Mouse (Mus musculus) lung, postnatal 0 days (tissue): ENCODE results near the gene Ddah2.

Experiments used
- CTCF ChIP-seq: IDR thresholded peaks from 2 replicates; pipeline ENCODE4 v1.5.1; 2016; ENCODE audit warnings: antibody characterized with exemption, mild to moderate bottlenecking
- EP300 ChIP-seq: IDR thresholded peaks from 2 replicates; pipeline ENCODE4 v1.6.1; 2016; ENCODE audit warnings: antibody characterized with exemption, mild to moderate bottlenecking, control low read depth

GRCm38 (mm10) chr17:35032323-35032870 is 26.4 kb upstream of the Ddah2 start:
- TF ChIP-seq CTCF: 0 out of 2 replicates have a peak, but pooled peaks have one; percentile 22
- no peak for TF ChIP-seq EP300
